Mouse (Mus musculus) 416B (cell line): ENCODE measurements around the gene Tmem215.
A peak's percentile ranks its signal among the peaks of the same experiment; 100 is the strongest.

Experiments used
- DNase-seq: peaks from one replicate; pipeline ENCODE4 v3.0.0; 2011; ENCODE audit warnings: low read depth

Gene Tmem215

GRCm38 (mm10) chr4:40471880-40472279, at the start of gene Tmem215:
Gene Tmem215 (plus strand): TSS chr4:40472180.
- no peak for DNase-seq

GRCm38 (mm10) chr4:40431916-40432315, 40.1 kb upstream of the Tmem215 start:
- DNase-seq: peak; percentile 40

GRCm38 (mm10) chr4:40433379-40433778, 38.6 kb upstream of the Tmem215 start:
- no peak for DNase-seq

GRCm38 (mm10) chr4:40434388-40434787, 37.6 kb upstream of the Tmem215 start:
- DNase-seq: peak; percentile 63

GRCm38 (mm10) chr4:40443565-40443964, 28.4 kb upstream of the Tmem215 start:
- peak; percentile 28 for DNase-seq

- DNase-seq: no peak
These were observed 935 bp downstream of the Tmem215 start for GRCm38 (mm10) chr4:40472700-40473530.

- no peak for DNase-seq
These were observed 1.9 kb downstream of the Tmem215 start for GRCm38 (mm10) chr4:40473911-40474310.

GRCm38 (mm10) chr4:40477963-40478362, 6.0 kb downstream of the Tmem215 start:
- DNase-seq: no peak

GRCm38 (mm10) chr4:40486546-40486945, 14.6 kb downstream of the Tmem215 start:
- DNase-seq: no peak

- no peak for DNase-seq
These were observed 19.8 kb downstream of the Tmem215 start for GRCm38 (mm10) chr4:40491731-40492130.

GRCm38 (mm10) chr4:40496354-40496753, 24.4 kb downstream of the Tmem215 start:
- DNase-seq: peak; percentile 18

GRCm38 (mm10) chr4:40496828-40497227, 24.8 kb downstream of the Tmem215 start:
- DNase-seq: no peak

- no peak for DNase-seq
These were observed 28.0 kb downstream of the Tmem215 start for GRCm38 (mm10) chr4:40499812-40500591.

- no peak for DNase-seq
These were observed 30.5 kb downstream of the Tmem215 start for GRCm38 (mm10) chr4:40502459-40502858.

- DNase-seq: no peak
These were observed 37.6 kb downstream of the Tmem215 start for GRCm38 (mm10) chr4:40509534-40509933.

GRCm38 (mm10) chr4:40513235-40513634, 41.3 kb downstream of the Tmem215 start:
- no peak for DNase-seq

- DNase-seq: no peak
These were observed 46.8 kb downstream of the Tmem215 start for GRCm38 (mm10) chr4:40518545-40519324.
